Mouse (Mus musculus) hindbrain, embryonic 14.5 days (tissue): ENCODE data around the gene Acot4. TPM values are rescaled to one million over a fixed set of nuclear protein-coding genes. Genes with fewer than 3 reads are reported as not detected.
"Not testable (repeated sequence)": the region's sequence is repeated elsewhere in the genome, so short reads cannot be mapped to it uniquely, and the experiment has no call there.

Source experiments
- ATAC-seq: fragments of 200-750 bp; cut with Nextera tagmentation; 2 replicates; pipeline ENCODE4 v1.8.0; 2017; ENCODE audit warnings: moderate number of reproducible peaks, mild to moderate bottlenecking, moderate TSS enrichment, moderate library complexity; ENCODE audit not compliant: low FRiP score
- DNase-seq: peaks from one replicate; pipeline ENCODE4 v3.0.0-alpha.2; 2015; ENCODE audit warnings: low spot score
- H3K27ac ChIP-seq: fragments of 300-500 bp; sonication (generic); 2 replicates; pipeline ENCODE4 v1.5.1; 2014; ENCODE audit warnings: mild to moderate bottlenecking, moderate library complexity
- H3K27me3 ChIP-seq: fragments of 300-500 bp; sonication (generic); 2 replicates; pipeline ENCODE4 v1.6.1; 2014; ENCODE audit warnings: mild to moderate bottlenecking, low read length, mixed read lengths; ENCODE audit not compliant: control insufficient read depth, insufficient read depth
- H3K36me3 ChIP-seq: fragments of 300-500 bp; sonication (generic); replicated peaks from 2 replicates; pipeline ENCODE4 v1.6.1; 2014; ENCODE audit not compliant: control insufficient read depth, insufficient read depth
- H3K4me1 ChIP-seq: fragments of 300-500 bp; sonication (generic); replicated peaks from 2 replicates; pipeline ENCODE4 v1.6.1; 2014; ENCODE audit warnings: antibody characterized with exemption, low read length, mixed read lengths; ENCODE audit not compliant: control insufficient read depth, insufficient read depth
- H3K4me2 ChIP-seq: fragments of 300-500 bp; sonication (generic); replicated peaks from 2 replicates; pipeline ENCODE4 v1.6.1; 2014; ENCODE audit warnings: mild to moderate bottlenecking, moderate library complexity
- H3K4me3 ChIP-seq: fragments of 300-500 bp; sonication (generic); replicated peaks from 2 replicates; pipeline ENCODE4 v1.5.1; 2014; ENCODE audit warnings: mild to moderate bottlenecking, low read length
- H3K9ac ChIP-seq: fragments of 300-500 bp; sonication (generic); 2 replicates; pipeline ENCODE4 v1.6.1; 2014
- H3K9me3 ChIP-seq: fragments of 300-500 bp; sonication (generic); 2 replicates; pipeline ENCODE4 v1.6.1; 2016; ENCODE audit warnings: low read length; ENCODE audit not compliant: control insufficient read depth
- WGBS: fragments of 180-500 bp; shearing (Covaris S2); extraction: QIAGEN DNeasy Blood & Tissue Kit; methylation state at CpG from one replicate; pipeline ENCODE4 v1.1.7; 2014; 5-methylcytosine and 5-hydroxymethylcytosine counted together
- polyA plus RNA-seq: library from polyadenylated mRNA; unstranded; fragments of >200 nt; fragmentation: Nextera tagmentation; extraction: Ambion mirVana; gene quantifications from 2 replicates; pipeline ENCODE4 v1.2.1, GENCODE M21; 2014

The Acot4 gene
- polyA plus RNA-seq, 1 experiment from 2014 or later: 0.54 TPM

DNA sequence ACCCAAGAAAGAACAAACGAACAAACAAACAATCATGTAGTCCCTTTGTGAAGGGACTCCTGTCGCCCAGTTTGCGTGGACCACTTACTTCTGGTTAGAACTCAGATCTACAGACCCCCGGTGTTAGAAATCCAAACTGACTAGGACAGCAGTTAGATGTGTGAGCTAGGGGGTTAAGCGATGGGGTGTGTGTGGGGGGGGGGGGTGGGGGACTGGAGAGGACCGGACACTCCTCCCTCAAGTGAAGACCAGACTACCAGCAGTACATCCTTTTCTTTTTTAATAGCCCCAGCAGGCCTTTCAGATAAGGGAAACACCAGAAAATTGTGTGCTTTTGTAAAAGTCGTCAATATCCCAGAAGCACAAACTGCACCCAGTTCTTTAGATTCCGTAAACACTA lies 29.4 kb upstream of the Acot4 start:
- Histone ChIP-seq H3K4me2 (peak overlapping the region; percentile 51), H3K36me3 (no peaks in the 10 kb centered on the region), H3K4me3 (peak overlapping the region; percentile 40), H3K27me3 (0 out of 2 replicates have a peak, but pooled peaks cover 5% of the 10 kb centered on the region), H3K9me3 (no peaks in the 10 kb centered on the region), H3K9ac (peak overlapping the region; percentile 55; the same call in 1 of the 2 replicates), H3K4me1 (peaks cover 22% of the 10 kb centered on the region), H3K27ac (peak overlapping the region; percentile 63)
- WGBS: 37% methylated on average over 8 of the region's 8 CpGs
- ATAC-seq (no peak), DNase-seq (no peak)

DNA sequence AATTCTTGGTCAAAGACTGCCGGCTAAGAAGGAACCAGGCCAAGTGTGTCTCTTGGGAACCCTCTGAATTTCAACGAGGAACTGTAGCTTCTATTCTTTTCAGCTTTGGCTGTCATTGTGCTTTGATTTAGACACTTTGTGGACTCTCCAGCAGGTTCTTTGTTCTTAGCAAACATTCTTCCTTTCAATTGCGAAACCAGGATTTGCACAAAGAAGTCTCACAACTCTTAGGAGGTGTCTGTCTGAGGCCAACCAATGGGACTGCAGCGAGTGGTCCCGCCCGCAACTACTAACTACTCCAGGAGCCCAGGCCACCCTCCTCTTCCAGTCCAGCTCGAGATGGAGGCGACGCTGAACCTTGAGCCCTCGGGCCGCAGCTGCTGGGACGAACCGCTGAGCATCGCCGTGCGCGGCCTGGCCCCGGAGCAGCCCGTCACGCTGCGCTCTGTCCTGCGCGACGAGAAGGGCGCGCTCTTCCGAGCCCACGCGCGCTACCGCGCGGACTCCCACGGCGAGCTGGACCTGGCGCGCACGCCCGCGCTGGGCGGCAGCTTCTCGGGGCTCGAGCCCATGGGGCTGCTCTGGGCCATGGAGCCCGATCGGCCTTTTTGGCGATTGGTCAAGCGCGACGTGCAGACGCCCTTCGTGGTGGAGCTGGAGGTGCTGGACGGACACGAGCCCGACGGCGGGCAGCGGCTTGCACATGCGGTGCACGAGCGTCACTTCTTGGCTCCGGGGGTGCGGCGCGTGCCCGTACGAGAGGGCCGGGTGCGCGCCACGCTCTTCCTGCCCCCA lies 28.8 kb upstream of the Acot4 start, which contains the start of gene Acot1:
Gene Acot1, plus strand, starts transcription at position 320 of the 795 bp plus-strand sequence.
- H3K4me1 ChIP-seq: peaks cover 22% of the 10 kb centered on the region
- H3K27me3 ChIP-seq, H3K36me3 ChIP-seq, H3K9me3 ChIP-seq: not testable (repeated sequence)
- peak within 1 kb of the TSS; percentile 55 for H3K9ac ChIP-seq
- H3K4me3 ChIP-seq: peak within 1 kb of the TSS; percentile 40
- peak within 1 kb of the TSS; percentile 63 for H3K27ac ChIP-seq
- WGBS: under 1% methylated on average over 49 of the region's 70 CpGs
- ATAC-seq: peak; percentile 93
- H3K4me2 ChIP-seq: peak within 1 kb of the TSS; percentile 51
- peak; percentile 69 for DNase-seq

DNA sequence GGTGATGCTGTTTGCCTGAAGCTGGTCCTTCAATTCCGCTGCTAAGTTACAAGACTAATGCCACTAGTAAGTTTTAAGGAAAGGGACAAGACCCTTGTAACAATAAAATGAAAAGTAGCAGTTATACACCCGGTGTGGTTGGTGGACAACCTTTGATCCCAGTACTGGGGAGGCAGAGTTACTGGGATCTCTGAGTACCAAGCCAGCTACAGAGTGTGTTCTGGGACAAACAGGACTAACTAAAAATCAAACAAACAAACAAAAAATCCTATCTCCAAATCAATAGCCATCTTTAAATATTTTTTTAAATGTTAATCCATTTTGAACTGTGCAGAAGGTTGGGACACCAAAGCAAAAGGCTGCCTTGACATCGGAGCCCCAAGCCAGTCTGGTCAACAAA lies 28.0 kb upstream of the Acot4 start:
- peak overlapping the region; percentile 55; the same call in 1 of the 2 replicates for H3K9ac ChIP-seq
- H3K4me2 ChIP-seq: peak overlapping the region; percentile 51
- H3K4me3 ChIP-seq: peak overlapping the region; percentile 40
- ATAC-seq (no peak), DNase-seq (no peak)
- no peaks in the 10 kb centered on the region for H3K36me3 ChIP-seq
- 0 out of 2 replicates have a peak, but pooled peaks cover 5% of the 10 kb centered on the region for H3K27me3 ChIP-seq
- no peaks in the 10 kb centered on the region for H3K9me3 ChIP-seq
- WGBS: 59% methylated on average over 3 of the region's 3 CpGs
- peak overlapping the region; percentile 63 for H3K27ac ChIP-seq
- H3K4me1 ChIP-seq: peaks cover 22% of the 10 kb centered on the region

DNA sequence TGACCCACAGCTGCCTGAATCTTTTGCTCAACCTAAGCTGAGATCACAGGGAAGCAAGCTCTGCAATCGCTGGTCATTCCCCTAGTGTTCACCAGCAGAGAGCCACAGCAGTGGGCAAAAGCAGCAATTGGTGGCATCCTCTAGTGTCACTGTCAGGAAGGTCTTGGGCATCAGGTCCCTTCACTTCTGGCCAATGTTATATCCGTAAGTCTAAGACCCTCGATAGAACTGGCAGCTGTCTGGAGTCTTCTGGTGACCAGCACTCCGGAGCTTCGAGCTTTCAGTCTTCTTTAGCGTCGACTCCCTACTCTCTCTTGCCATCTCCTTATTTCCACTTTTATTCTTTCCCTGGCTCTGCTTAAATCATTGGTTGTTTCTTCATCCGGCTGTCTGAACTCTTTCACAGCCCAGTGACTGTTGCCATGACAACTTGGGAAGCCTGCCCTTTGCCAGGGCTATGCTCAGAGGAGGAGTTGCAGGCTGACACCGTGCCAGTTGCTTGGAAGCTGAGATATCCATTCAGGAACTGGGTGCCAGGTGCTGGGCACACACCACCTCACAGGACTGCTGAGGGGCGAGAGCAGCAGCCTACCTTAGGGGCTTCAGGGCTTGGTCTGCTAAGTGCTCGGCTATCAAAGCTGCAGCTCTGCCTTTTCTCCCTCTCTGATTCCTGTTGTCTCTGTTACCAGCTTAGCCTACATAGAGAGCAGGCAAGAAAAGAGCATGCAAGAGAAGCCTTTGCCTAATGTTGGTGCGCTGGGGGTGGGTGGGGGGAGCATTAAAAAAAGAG lies 26.7 kb upstream of the Acot4 start:
- Histone ChIP-seq H3K9me3 (no peaks in the 10 kb centered on the region), H3K27ac (peak overlapping the region; percentile 71), H3K36me3 (no peaks in the 10 kb centered on the region), H3K4me2 (peak overlapping the region; percentile 51), H3K4me3 (peak overlapping the region; percentile 40), H3K27me3 (0 out of 2 replicates have a peak, but pooled peaks cover 5% of the 10 kb centered on the region), H3K9ac (peak overlapping the region; percentile 55), H3K4me1 (peaks cover 22% of the 10 kb centered on the region)
- peak; percentile 75 for ATAC-seq
- WGBS: 19% methylated on average over 12 of the region's 12 CpGs
- DNase-seq: peak; percentile 84

DNA sequence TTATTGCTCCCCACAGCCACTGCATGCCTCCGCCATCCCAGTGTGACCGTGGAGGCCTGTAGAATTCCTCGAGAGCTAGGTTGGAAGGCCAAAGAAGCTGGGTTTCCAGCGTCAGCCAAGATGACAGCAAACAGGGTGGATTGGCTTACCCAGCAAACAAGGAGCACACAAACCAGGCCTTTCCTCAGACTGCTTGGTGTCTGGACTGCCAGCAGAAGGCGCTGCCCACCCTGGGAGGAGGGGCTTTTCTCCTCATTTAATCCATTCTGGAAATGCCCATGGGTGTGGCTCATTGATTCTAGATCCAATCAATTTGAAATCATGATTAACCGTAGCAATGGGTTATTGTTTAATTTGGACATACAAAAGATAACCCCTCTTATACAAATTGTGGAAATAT lies 25.0 kb upstream of the Acot4 start:
- peaks cover 22% of the 10 kb centered on the region for H3K4me1 ChIP-seq
- DNase-seq (no peak), ATAC-seq (no peak)
- H3K4me3 ChIP-seq: no peak overlapping the region
- H3K36me3 ChIP-seq: no peaks in the 10 kb centered on the region; the same call in 1 of the 2 replicates
- WGBS: 64% methylated on average over 6 of the region's 6 CpGs
- 0 out of 2 replicates have a peak, but pooled peaks cover 5% of the 10 kb centered on the region for H3K27me3 ChIP-seq
- no peak overlapping the region for H3K27ac ChIP-seq
- no peaks in the 10 kb centered on the region for H3K9me3 ChIP-seq
- H3K4me2 ChIP-seq: peak overlapping the region; percentile 19; the same call in 1 of the 2 replicates
- H3K9ac ChIP-seq: no peak overlapping the region

DNA sequence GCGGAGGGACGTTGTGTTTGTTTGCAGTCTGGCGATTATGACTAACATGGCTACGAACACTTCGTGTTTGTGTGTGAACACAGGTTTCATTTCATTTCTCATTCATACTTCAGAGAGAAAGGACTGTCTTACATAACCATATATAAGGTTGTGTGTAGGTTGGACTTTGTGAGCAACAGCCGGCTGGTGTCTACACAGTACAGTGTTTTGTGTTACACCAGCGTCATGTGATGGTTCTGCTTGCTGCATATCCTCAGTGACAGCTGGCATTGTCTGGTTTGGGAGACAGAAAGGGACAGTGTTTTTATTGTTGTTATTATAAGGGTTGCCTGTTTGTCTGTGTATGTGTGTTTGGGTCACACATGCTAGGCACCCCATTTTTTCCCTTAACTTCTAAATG lies 24.5 kb upstream of the Acot4 start:
- H3K36me3 ChIP-seq: no peaks in the 10 kb centered on the region; the same call in 1 of the 2 replicates
- WGBS: 91% methylated on average over 7 of the region's 7 CpGs
- no peaks in the 10 kb centered on the region for H3K9me3 ChIP-seq
- 0 out of 2 replicates have a peak, but pooled peaks cover under 1% of the 10 kb centered on the region for H3K27me3 ChIP-seq
- no peak overlapping the region for H3K4me2 ChIP-seq
- no peak overlapping the region for H3K4me3 ChIP-seq
- H3K4me1 ChIP-seq: peaks cover 20% of the 10 kb centered on the region
- H3K27ac ChIP-seq: no peak overlapping the region
- DNase-seq (no peak), ATAC-seq (no peak)
- no peak overlapping the region for H3K9ac ChIP-seq

DNA sequence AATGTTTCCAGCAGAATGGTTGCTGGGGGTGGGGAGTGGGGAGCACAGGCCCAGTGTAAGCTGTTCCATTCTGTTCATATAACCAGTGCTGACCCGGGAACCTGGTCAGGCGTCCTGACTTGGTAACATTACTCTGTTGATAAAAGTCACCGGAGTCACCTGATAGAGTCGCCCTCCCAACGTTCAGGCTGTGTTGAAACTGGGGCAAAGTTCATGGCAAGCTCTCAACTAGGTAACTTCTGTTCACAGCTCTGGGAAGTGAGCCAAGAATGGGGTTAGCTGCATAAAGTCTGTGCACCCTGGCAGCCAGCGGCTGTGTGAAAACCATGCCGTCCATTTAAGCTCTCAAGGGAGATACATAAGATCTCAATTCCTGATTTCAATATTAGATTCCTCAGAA lies 17.7 kb upstream of the Acot4 start:
- not testable (repeated sequence) for H3K4me2 ChIP-seq, H3K36me3 ChIP-seq, H3K4me1 ChIP-seq, H3K4me3 ChIP-seq, ATAC-seq, H3K27ac ChIP-seq, H3K9me3 ChIP-seq, H3K9ac ChIP-seq, H3K27me3 ChIP-seq, DNase-seq
- 55% methylated on average over 7 of the region's 7 CpGs for WGBS

DNA sequence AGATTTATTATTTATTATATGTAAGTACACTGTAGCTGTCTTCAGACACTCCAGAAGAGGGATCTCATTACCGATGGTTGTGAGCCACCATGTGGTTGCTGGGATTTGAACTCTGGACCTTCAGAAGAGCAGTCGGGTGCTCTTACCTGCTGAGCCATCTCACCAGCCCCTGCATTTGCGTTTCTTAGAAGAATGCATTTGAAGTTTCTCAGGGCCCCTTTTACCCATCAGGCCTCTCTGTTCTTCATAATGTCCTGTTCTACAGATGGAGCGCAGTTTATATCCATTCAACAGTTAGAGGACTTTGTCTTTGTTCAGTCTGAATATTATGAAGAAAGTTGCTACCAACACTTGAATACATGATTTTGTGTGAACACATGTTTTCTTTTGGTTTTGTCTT lies 15.9 kb upstream of the Acot4 start:
- WGBS: 97% methylated on average over 4 of the region's 4 CpGs
- H3K27ac ChIP-seq: not testable (repeated sequence)

More for the DNA sequence above, 15.9 kb upstream of the Acot4 start:
- not testable (repeated sequence) for ATAC-seq, H3K9ac ChIP-seq, H3K36me3 ChIP-seq, H3K9me3 ChIP-seq, H3K4me3 ChIP-seq, H3K4me2 ChIP-seq, H3K4me1 ChIP-seq, DNase-seq, H3K27me3 ChIP-seq
